Mouse (Mus musculus): ENCODE data around the gene Gm20388.

DNA sequence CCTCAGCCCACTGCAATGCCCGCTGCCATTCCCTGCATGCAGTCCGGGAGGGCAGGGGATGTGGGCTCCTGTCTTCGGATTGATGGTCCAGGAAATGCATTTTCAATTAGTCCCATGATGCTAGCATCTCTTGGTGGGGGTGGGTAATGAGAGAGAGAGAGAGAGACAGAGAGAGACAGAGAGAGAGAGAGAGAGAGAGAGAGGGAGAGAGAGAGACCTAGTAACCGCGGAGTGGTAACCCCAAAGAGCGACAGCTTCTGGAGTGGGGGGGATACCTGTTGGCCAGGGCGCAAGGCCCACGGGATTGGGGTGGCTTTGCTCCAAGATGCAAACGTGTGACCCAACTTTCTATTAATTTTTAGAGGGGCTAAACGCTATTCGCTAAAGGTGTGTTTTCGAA, 1818.7 kb downstream of the Gm20388 start, which contains the start of gene Jph3:
- TF ChIP-seq POLR2A (IDR thresholded peaks at IDR 0.05; ENCODE audit: insufficient read depth, low read depth, low read length) = no peak
- TF ChIP-seq CTCF (IDR thresholded peaks at IDR 0.05; ENCODE audit: insufficient read depth, low read depth, low read length) = no peak

Measured in olfactory bulb, adult 2 months (tissue).